Mouse (Mus musculus) MEL (cell line): Measurements from ENCODE around the gene Pum1. TPM values are rescaled to one million over a fixed set of nuclear protein-coding genes. Genes with fewer than 3 reads are reported as not detected.

Experiments used
- DNase-seq: peaks from one replicate; pipeline ENCODE4 v3.0.0; 2011; ENCODE audit warnings: low read depth, low spot score
- H3K27ac ChIP-seq: 2 replicates; pipeline ENCODE4 v1.5.1; 2012; ENCODE audit warnings: low read depth, mild to moderate bottlenecking, control low read depth, low read length, moderate library complexity; ENCODE audit not compliant: control insufficient read depth
- H3K27me3 ChIP-seq, 2 experiments: fragments of 150-350 bp in 1 of 2; sonication (generic) in 1 of 2; 2 replicates each; pipeline ENCODE4 v1.6.1; 2012; ENCODE audit warnings: low read length in 2 of 2, mild to moderate bottlenecking in 2 of 2, improper control_type of control experiment in 1 of 2, moderate library complexity in 1 of 2; ENCODE audit not compliant: insufficient read depth in 2 of 2, control insufficient read depth in 1 of 2
- H3K36me3 ChIP-seq, 2 experiments: 2 replicates each; pipeline ENCODE4 v1.6.1; 2012 to 2014; ENCODE audit warnings: low read length in 2 of 2, improper control_type of control experiment in 1 of 2, inconsistent platforms in 1 of 2, mild to moderate bottlenecking in 1 of 2; ENCODE audit not compliant: insufficient read depth in 2 of 2, control insufficient read depth in 1 of 2
- H3K4me1 ChIP-seq, 2 experiments: fragments of 150-350 bp in 1 of 2; sonication (generic) in 1 of 2; 2 replicates each; pipeline ENCODE4 v1.6.1; 2012; ENCODE audit warnings: low read length in 2 of 2, improper control_type of control experiment in 1 of 2, mild to moderate bottlenecking in 1 of 2; ENCODE audit not compliant: insufficient read depth in 2 of 2, control insufficient read depth in 1 of 2
- H3K4me3 ChIP-seq, 2 experiments: fragments of 150-350 bp in 1 of 2; sonication (generic) in 1 of 2; 2 replicates each; pipeline ENCODE4 v1.5.1; 2012; ENCODE audit warnings: low read depth in 2 of 2, low read length in 2 of 2, mild to moderate bottlenecking in 2 of 2, moderate library complexity in 2 of 2, control low read depth in 1 of 2, improper control_type of control experiment in 1 of 2; ENCODE audit not compliant: control insufficient read depth in 1 of 2, insufficient read depth in 1 of 2
- H3K79me2 ChIP-seq: 2 replicates; pipeline ENCODE4 v1.6.1; 2012; ENCODE audit warnings: mild to moderate bottlenecking, low read length, moderate library complexity; ENCODE audit not compliant: control insufficient read depth, poor library complexity, insufficient read depth
- H3K9ac ChIP-seq: 2 replicates; pipeline ENCODE4 v1.6.1; 2012; ENCODE audit warnings: low read depth, mild to moderate bottlenecking, control low read depth, low read length, moderate library complexity; ENCODE audit not compliant: control insufficient read depth, poor library complexity, severe bottlenecking
- H3K9me3 ChIP-seq: fragments of 150-350 bp; sonication (generic); replicated peaks from 2 replicates; pipeline ENCODE4 v1.6.1; 2012; ENCODE audit warnings: mild to moderate bottlenecking, low read length, improper control_type of control experiment, moderate library complexity; ENCODE audit not compliant: insufficient read depth
- BHLHE40 ChIP-seq: IDR thresholded peaks from 2 replicates; pipeline ENCODE4 v1.6.1; 2012; ENCODE audit warnings: low read depth, mild to moderate bottlenecking, inconsistent platforms, low read length, improper control_type of control experiment, borderline replicate concordance
- CHD1 ChIP-seq: IDR thresholded peaks from 2 replicates; pipeline ENCODE4 v1.6.1; 2012; ENCODE audit warnings: low read depth, mild to moderate bottlenecking, inconsistent platforms, low read length, improper control_type of control experiment
- E2F4 ChIP-seq: IDR thresholded peaks from 2 replicates; pipeline ENCODE4 v1.6.1; 2011; ENCODE audit warnings: low read depth, low read length, improper control_type of control experiment, borderline replicate concordance
- GATA1 ChIP-seq: IDR thresholded peaks from 2 replicates; pipeline ENCODE4 v1.6.1; 2011; ENCODE audit warnings: low read depth, low read length, improper control_type of control experiment
- HCFC1 ChIP-seq: IDR thresholded peaks from 2 replicates; pipeline ENCODE4 v1.6.1; 2012; ENCODE audit warnings: low read depth, mild to moderate bottlenecking, inconsistent platforms, low read length, improper control_type of control experiment, moderate library complexity
- MAX ChIP-seq: IDR thresholded peaks from 2 replicates; pipeline ENCODE4 v1.6.1; 2011; ENCODE audit warnings: low read length, improper control_type of control experiment
- MAZ ChIP-seq: IDR thresholded peaks from 2 replicates; pipeline ENCODE4 v1.6.1; 2012; ENCODE audit warnings: low read depth, mild to moderate bottlenecking, inconsistent platforms, low read length, improper control_type of control experiment
- MEF2A ChIP-seq: IDR thresholded peaks from 2 replicates; pipeline ENCODE4 v1.6.1; 2014; ENCODE audit warnings: low read depth, mild to moderate bottlenecking, inconsistent platforms, low read length, improper control_type of control experiment; ENCODE audit not compliant: poor library complexity, insufficient replicate concordance, severe bottlenecking; ENCODE audit errors: extremely low read depth
- MXI1 ChIP-seq: IDR thresholded peaks from 2 replicates; pipeline ENCODE4 v1.6.1; 2011; ENCODE audit warnings: mild to moderate bottlenecking, low read depth, low read length, improper control_type of control experiment
- MYC ChIP-seq: IDR thresholded peaks from 2 replicates; pipeline ENCODE4 v1.6.1; 2011; ENCODE audit warnings: low read depth, mild to moderate bottlenecking, low read length, improper control_type of control experiment, moderate library complexity
- NRF1 ChIP-seq: IDR thresholded peaks from 2 replicates; pipeline ENCODE4 v1.6.1; 2014; ENCODE audit warnings: low read depth, mild to moderate bottlenecking, inconsistent platforms, low read length, improper control_type of control experiment, moderate library complexity; ENCODE audit not compliant: poor library complexity, insufficient read depth, severe bottlenecking
- POLR2A ChIP-seq, 2 experiments: IDR thresholded peaks; 2 replicates each; pipeline ENCODE4 v1.6.1; 2011 to 2012; ENCODE audit warnings: low read length in 2 of 2, mild to moderate bottlenecking in 2 of 2, control low read depth in 1 of 2, improper control_type of control experiment in 1 of 2, low read depth in 1 of 2, moderate library complexity in 1 of 2; ENCODE audit not compliant: control insufficient read depth in 1 of 2, insufficient read depth in 1 of 2, poor library complexity in 1 of 2
- POLR2AphosphoS2 ChIP-seq: IDR thresholded peaks from 2 replicates; pipeline ENCODE4 v1.6.1; 2011; ENCODE audit warnings: low read length, improper control_type of control experiment
- POLR2AphosphoS5 ChIP-seq: IDR thresholded peaks from 2 replicates; pipeline ENCODE4 v1.6.1; 2012; ENCODE audit warnings: low read depth, borderline replicate concordance, mild to moderate bottlenecking, inconsistent platforms, low read length, moderate library complexity, mixed read lengths
- TAL1 ChIP-seq: IDR thresholded peaks from 2 replicates; pipeline ENCODE4 v1.6.1; 2012; ENCODE audit warnings: mild to moderate bottlenecking, inconsistent platforms, low read length, moderate library complexity, mixed read lengths
- UBTF ChIP-seq: IDR thresholded peaks from 2 replicates; pipeline ENCODE4 v1.6.1; 2012; ENCODE audit warnings: low read depth, mild to moderate bottlenecking, inconsistent platforms, low read length, improper control_type of control experiment, moderate library complexity, borderline replicate concordance; ENCODE audit not compliant: insufficient read depth
- USF1 ChIP-seq: IDR thresholded peaks from 2 replicates; pipeline ENCODE4 v1.6.1; 2014; ENCODE audit warnings: low read depth, mild to moderate bottlenecking, inconsistent platforms, low read length, improper control_type of control experiment, moderate library complexity
- ZNF384 ChIP-seq: IDR thresholded peaks from 2 replicates; pipeline ENCODE4 v1.6.1; 2012; ENCODE audit warnings: low read depth, mild to moderate bottlenecking, inconsistent platforms, low read length, improper control_type of control experiment
- polyA plus RNA-seq, 2 experiments: library from polyadenylated mRNA; stranded (reverse) in 1 of 2; unstranded in 1 of 2; fragments of >175 nt in 1 of 2; fragments of >200 nt in 1 of 2; gene quantifications; 2 replicates each; pipeline versions ENCODE4 v1.2.1 to v1.2.4; 2012; ENCODE audit warnings: low replicate concordance in 2 of 2, low read depth in 1 of 2; ENCODE audit not compliant: insufficient read length in 2 of 2, insufficient read depth in 1 of 2, missing spikeins in 1 of 2
- total RNA-seq: library from RNA; depleted of rRNA; stranded (reverse); fragments of 300-350 nt; gene quantifications from 2 replicates; pipeline ENCODE4 v1.2.3, GENCODE M21; 2012

The Pum1 gene
- total and polyA plus RNA-seq, 3 experiments: 31.9 to 46.2 (median 36.1) TPM

- Histone ChIP-seq H3K9ac (no peak overlapping the region), H3K27me3 (no peaks in the 10 kb centered on the region), H3K27ac (no peak overlapping the region), H3K4me1 (peaks cover 31 to 45% of the 10 kb centered on the region in 2 experiments), H3K4me3 (no peak overlapping the region), H3K9me3 (no peaks in the 10 kb centered on the region), H3K36me3 (peaks cover 29 to 68% of the 10 kb centered on the region in 2 experiments), H3K79me2 (peaks cover 66% of the 10 kb centered on the region)
- TF ChIP-seq ZNF384 (peak; percentile 80), MAX (no peak), NRF1 (no peak)
- peak; percentile 40 for DNase-seq
These were observed 49.2 kb downstream of the Pum1 start for GRCm38 (mm10) chr4:130712341-130712740.

GRCm38 (mm10) chr4:130713430-130713829 is 50.3 kb downstream of the Pum1 start:
- Histone ChIP-seq H3K36me3 (peaks cover 32 to 75% of the 10 kb centered on the region in 2 experiments), H3K4me3 (no peak overlapping the region), H3K9ac (no peak overlapping the region), H3K27ac (peak overlapping the region; percentile 21; the same call in 1 of the 2 replicates), H3K4me1 (peaks cover 31 to 45% of the 10 kb centered on the region in 2 experiments), H3K9me3 (no peaks in the 10 kb centered on the region), H3K27me3 (no peaks in the 10 kb centered on the region), H3K79me2 (peaks cover 68% of the 10 kb centered on the region)
- TF ChIP-seq TAL1 (no peak), HCFC1 (no peak), POLR2A (IDR thresholded peaks at IDR 0.05; ENCODE audit: control insufficient read depth in 1 of 2, insufficient read depth in 1 of 2, low read depth in 1 of 2, low read length in 2 of 2, poor library complexity in 1 of 2) (no peak), GATA1 (no peak), E2F4 (no peak), MXI1 (no peak), UBTF (no peak), CHD1 (no peak), MAX (no peak), NRF1 (no peak), POLR2AphosphoS2 (no peak), BHLHE40 (no peak), MEF2A (no peak), POLR2AphosphoS5 (no peak), MYC (no peak), USF1 (no peak), MAZ (no peak)
- DNase-seq: peak; percentile 36
